Mouse (Mus musculus): ENCODE measurements at regions not wholly inside any gene's neighbourhood (a gene's known extent, or its start where the extent isn't known, plus 50 kb on each side); places are given as distances from the start of the nearest gene placed in this dataset.

- no peaks in the 10 kb centered on the region for H3K4me1 ChIP-seq (ENCODE audit: control insufficient read depth, insufficient read depth, low read length)
- 96% methylated on average over 1 of the region's 1 CpGs for WGBS
These were observed 128.4 kb upstream of the Map1b start for GRCm38 (mm10) chr13:99644771-99645170.

GRCm38 (mm10) chr13:99642811-99643210 lies 126.5 kb upstream of the Map1b start:
- no peak overlapping the region for H3K4me3 ChIP-seq (ENCODE audit: low read length)
- 65% methylated on average over 5 of the region's 5 CpGs for WGBS
- no peaks in the 10 kb centered on the region for H3K27me3 ChIP-seq (ENCODE audit: control insufficient read depth, insufficient read depth, low read length)
- no peak overlapping the region for H3K27ac ChIP-seq (ENCODE audit: low read depth, low read length)
- no peaks in the 10 kb centered on the region for H3K9me3 ChIP-seq (ENCODE audit: control insufficient read depth, low read length)
- no peak overlapping the region for H3K4me2 ChIP-seq (replicated peaks; ENCODE audit: low read depth, low read length)
- ATAC-seq (ENCODE audit: low FRiP score, low TSS enrichment) = no peak
- no peaks in the 10 kb centered on the region for H3K36me3 ChIP-seq (ENCODE audit: control insufficient read depth, insufficient read depth, low read length)
- H3K4me1 ChIP-seq (ENCODE audit: control insufficient read depth, insufficient read depth, low read length) = no peaks in the 10 kb centered on the region
- no peak overlapping the region for H3K9ac ChIP-seq (ENCODE audit: low read depth, low read length)

More at GRCm38 (mm10) chr13:99644771-99645170, 128.4 kb upstream of the Map1b start:
- H3K9me3 ChIP-seq (ENCODE audit: control insufficient read depth, low read length) = no peaks in the 10 kb centered on the region
- H3K36me3 ChIP-seq (ENCODE audit: control insufficient read depth, insufficient read depth, low read length) = no peaks in the 10 kb centered on the region
- no peak overlapping the region for H3K4me3 ChIP-seq (ENCODE audit: low read length)
- H3K9ac ChIP-seq (ENCODE audit: low read depth, low read length) = no peak overlapping the region
- no peak overlapping the region for H3K27ac ChIP-seq (ENCODE audit: low read depth, low read length)
- ATAC-seq (ENCODE audit: low FRiP score, low TSS enrichment) = no peak
- H3K27me3 ChIP-seq (ENCODE audit: control insufficient read depth, insufficient read depth, low read length) = no peaks in the 10 kb centered on the region
- H3K4me2 ChIP-seq (replicated peaks; ENCODE audit: low read depth, low read length) = no peak overlapping the region

GRCm38 (mm10) chr13:99642301-99642700 lies 126.0 kb upstream of the Map1b start:
- Histone ChIP-seq H3K36me3 (ENCODE audit: control insufficient read depth, insufficient read depth, low read length) (no peaks in the 10 kb centered on the region), H3K27ac (ENCODE audit: low read depth, low read length) (no peak overlapping the region), H3K27me3 (ENCODE audit: control insufficient read depth, insufficient read depth, low read length) (no peaks in the 10 kb centered on the region), H3K4me2 (replicated peaks; ENCODE audit: low read depth, low read length) (no peak overlapping the region), H3K4me3 (ENCODE audit: low read length) (no peak overlapping the region), H3K4me1 (ENCODE audit: control insufficient read depth, insufficient read depth, low read length) (no peaks in the 10 kb centered on the region), H3K9me3 (ENCODE audit: control insufficient read depth, low read length) (no peaks in the 10 kb centered on the region), H3K9ac (ENCODE audit: low read depth, low read length) (no peak overlapping the region)
- 53% methylated on average over 5 of the region's 5 CpGs for WGBS
- no peak for ATAC-seq (ENCODE audit: low FRiP score, low TSS enrichment)

GRCm38 (mm10) chr13:99641386-99642165 lies 125.2 kb upstream of the Map1b start:
- ATAC-seq (ENCODE audit: low FRiP score, low TSS enrichment) = no peak
- Histone ChIP-seq H3K36me3 (ENCODE audit: control insufficient read depth, insufficient read depth, low read length) (no peaks in the 10 kb centered on the region), H3K4me1 (ENCODE audit: control insufficient read depth, insufficient read depth, low read length) (no peaks in the 10 kb centered on the region), H3K9me3 (ENCODE audit: control insufficient read depth, low read length) (no peaks in the 10 kb centered on the region), H3K4me3 (ENCODE audit: low read length) (no peak overlapping the region), H3K4me2 (replicated peaks; ENCODE audit: low read depth, low read length) (no peak overlapping the region), H3K27ac (ENCODE audit: low read depth, low read length) (no peak overlapping the region), H3K9ac (ENCODE audit: low read depth, low read length) (no peak overlapping the region), H3K27me3 (ENCODE audit: control insufficient read depth, insufficient read depth, low read length) (no peaks in the 10 kb centered on the region)
- WGBS = 82% methylated on average over 22 of the region's 22 CpGs

GRCm38 (mm10) chr13:99632706-99633105 lies 116.4 kb upstream of the Map1b start:
- H3K27me3 ChIP-seq (ENCODE audit: control insufficient read depth, insufficient read depth, low read length) = no peaks in the 10 kb centered on the region

GRCm38 (mm10) chr13:99630800-99631199 lies 114.5 kb upstream of the Map1b start:
- 92% methylated on average over 3 of the region's 3 CpGs for WGBS
- H3K9me3 ChIP-seq (ENCODE audit: control insufficient read depth, low read length) = no peaks in the 10 kb centered on the region
- H3K4me3 ChIP-seq (ENCODE audit: low read length) = no peak overlapping the region
- no peaks in the 10 kb centered on the region for H3K4me1 ChIP-seq (ENCODE audit: control insufficient read depth, insufficient read depth, low read length)
- H3K9ac ChIP-seq (ENCODE audit: low read depth, low read length) = no peak overlapping the region
- no peaks in the 10 kb centered on the region for H3K27me3 ChIP-seq (ENCODE audit: control insufficient read depth, insufficient read depth, low read length)
- H3K27ac ChIP-seq (ENCODE audit: low read depth, low read length) = no peak overlapping the region
- no peak for ATAC-seq (ENCODE audit: low FRiP score, low TSS enrichment)
- no peak overlapping the region for H3K4me2 ChIP-seq (replicated peaks; ENCODE audit: low read depth, low read length)
- no peaks in the 10 kb centered on the region for H3K36me3 ChIP-seq (ENCODE audit: control insufficient read depth, insufficient read depth, low read length)

More at GRCm38 (mm10) chr13:99632706-99633105, 116.4 kb upstream of the Map1b start:
- H3K4me1 ChIP-seq (ENCODE audit: control insufficient read depth, insufficient read depth, low read length) = no peaks in the 10 kb centered on the region
- H3K27ac ChIP-seq (ENCODE audit: low read depth, low read length) = no peak overlapping the region
- no peaks in the 10 kb centered on the region for H3K9me3 ChIP-seq (ENCODE audit: control insufficient read depth, low read length)
- no peak overlapping the region for H3K4me3 ChIP-seq (ENCODE audit: low read length)
- no peak overlapping the region for H3K4me2 ChIP-seq (replicated peaks; ENCODE audit: low read depth, low read length)
- no peak overlapping the region for H3K9ac ChIP-seq (ENCODE audit: low read depth, low read length)
- ATAC-seq (ENCODE audit: low FRiP score, low TSS enrichment) = no peak
- H3K36me3 ChIP-seq (ENCODE audit: control insufficient read depth, insufficient read depth, low read length) = no peaks in the 10 kb centered on the region
- WGBS = 87% methylated on average over 5 of the region's 5 CpGs

- no peak overlapping the region for H3K27ac ChIP-seq (ENCODE audit: low read depth, low read length)
These were observed 114.0 kb upstream of the Map1b start for GRCm38 (mm10) chr13:99630356-99630755.

GRCm38 (mm10) chr13:99625196-99625595 lies 108.9 kb upstream of the Map1b start:
- no peaks in the 10 kb centered on the region for H3K36me3 ChIP-seq (ENCODE audit: control insufficient read depth, insufficient read depth, low read length)
- WGBS = 45% methylated on average over 4 of the region's 4 CpGs
- H3K4me2 ChIP-seq (replicated peaks; ENCODE audit: low read depth, low read length) = no peak overlapping the region
- H3K4me3 ChIP-seq (ENCODE audit: low read length) = no peak overlapping the region
- ATAC-seq (ENCODE audit: low FRiP score, low TSS enrichment) = no peak
- no peak overlapping the region for H3K27ac ChIP-seq (ENCODE audit: low read depth, low read length)
- H3K27me3 ChIP-seq (ENCODE audit: control insufficient read depth, insufficient read depth, low read length) = no peaks in the 10 kb centered on the region
- H3K9ac ChIP-seq (ENCODE audit: low read depth, low read length) = no peak overlapping the region
- no peaks in the 10 kb centered on the region for H3K9me3 ChIP-seq (ENCODE audit: control insufficient read depth, low read length)
- no peaks in the 10 kb centered on the region for H3K4me1 ChIP-seq (ENCODE audit: control insufficient read depth, insufficient read depth, low read length)

More at GRCm38 (mm10) chr13:99630356-99630755, 114.0 kb upstream of the Map1b start:
- H3K4me2 ChIP-seq (replicated peaks; ENCODE audit: low read depth, low read length) = no peak overlapping the region
- no peak overlapping the region for H3K4me3 ChIP-seq (ENCODE audit: low read length)
- no peaks in the 10 kb centered on the region for H3K9me3 ChIP-seq (ENCODE audit: control insufficient read depth, low read length)
- ATAC-seq (ENCODE audit: low FRiP score, low TSS enrichment) = no peak
- no peaks in the 10 kb centered on the region for H3K27me3 ChIP-seq (ENCODE audit: control insufficient read depth, insufficient read depth, low read length)
- WGBS = 93% methylated on average over 22 of the region's 22 CpGs
- H3K9ac ChIP-seq (ENCODE audit: low read depth, low read length) = no peak overlapping the region
- H3K36me3 ChIP-seq (ENCODE audit: control insufficient read depth, insufficient read depth, low read length) = no peaks in the 10 kb centered on the region
- H3K4me1 ChIP-seq (ENCODE audit: control insufficient read depth, insufficient read depth, low read length) = no peaks in the 10 kb centered on the region

- no peaks in the 10 kb centered on the region for H3K27me3 ChIP-seq (ENCODE audit: control insufficient read depth, insufficient read depth, low read length)
- no peak overlapping the region for H3K27ac ChIP-seq (ENCODE audit: low read depth, low read length)
- WGBS = 84% methylated on average over 9 of the region's 9 CpGs
- ATAC-seq (ENCODE audit: low FRiP score, low TSS enrichment) = no peak
- H3K4me3 ChIP-seq (ENCODE audit: low read length) = no peak overlapping the region
- no peak overlapping the region for H3K4me2 ChIP-seq (replicated peaks; ENCODE audit: low read depth, low read length)
- H3K9ac ChIP-seq (ENCODE audit: low read depth, low read length) = no peak overlapping the region
- no peaks in the 10 kb centered on the region for H3K9me3 ChIP-seq (ENCODE audit: control insufficient read depth, low read length)
- H3K36me3 ChIP-seq (ENCODE audit: control insufficient read depth, insufficient read depth, low read length) = no peaks in the 10 kb centered on the region
- H3K4me1 ChIP-seq (ENCODE audit: control insufficient read depth, insufficient read depth, low read length) = peaks cover 3% of the 10 kb centered on the region; the same call in 1 of the 2 replicates
These were observed 102.0 kb upstream of the Map1b start for GRCm38 (mm10) chr13:99618332-99618731.
